Mouse (Mus musculus): ENCODE results near the gene Hoxa7.
A peak's percentile ranks its signal among the peaks of the same experiment; 100 is the strongest.

Gene Hoxa7

GRCm38 (mm10) chr6:52226569-52227257, 5.1 kb upstream of the Hoxa7 start:
- DNase-seq (ENCODE audit: low read depth, low spot score) = no peak

- peak; percentile 90 for DNase-seq (ENCODE audit: low read depth, low spot score)
Measured at GRCm38 (mm10) chr6:52225612-52226568, 4.2 kb upstream of the Hoxa7 start.

GRCm38 (mm10) chr6:52224895-52225611, 3.4 kb upstream of the Hoxa7 start:
- no peak for DNase-seq (ENCODE audit: low read depth, low spot score)

- no peak for DNase-seq (ENCODE audit: low read depth, low spot score)
Measured at GRCm38 (mm10) chr6:52223939-52224760, 2.5 kb upstream of the Hoxa7 start.

- DNase-seq (ENCODE audit: low read depth, low spot score) = no peak
Measured at GRCm38 (mm10) chr6:52222729-52223128, 1.1 kb upstream of the Hoxa7 start.

GRCm38 (mm10) chr6:52221993-52222685, 485 bp upstream of the Hoxa7 start:
- no peak for DNase-seq (ENCODE audit: low read depth, low spot score)

GRCm38 (mm10) chr6:52220865-52221310, 766 bp downstream of the Hoxa7 start:
- DNase-seq (ENCODE audit: low read depth, low spot score) = no peak

GRCm38 (mm10) chr6:52220003-52220864, 1.4 kb downstream of the Hoxa7 start:
- no peak for DNase-seq (ENCODE audit: low read depth, low spot score)

GRCm38 (mm10) chr6:52219234-52219942, 2.3 kb downstream of the Hoxa7 start:
- no peak for DNase-seq (ENCODE audit: low read depth, low spot score)

GRCm38 (mm10) chr6:52218643-52219215, 2.9 kb downstream of the Hoxa7 start:
- DNase-seq (ENCODE audit: low read depth, low spot score) = no peak

- no peak for DNase-seq (ENCODE audit: low read depth, low spot score)
Measured at GRCm38 (mm10) chr6:52217895-52218642, 3.6 kb downstream of the Hoxa7 start.

- DNase-seq (ENCODE audit: low read depth, low spot score) = peak; percentile 94
Measured at GRCm38 (mm10) chr6:52217459-52217768, 4.2 kb downstream of the Hoxa7 start.

GRCm38 (mm10) chr6:52216691-52217458, 4.8 kb downstream of the Hoxa7 start:
- DNase-seq (ENCODE audit: low read depth, low spot score) = no peak

GRCm38 (mm10) chr6:52215771-52216535, 5.7 kb downstream of the Hoxa7 start:
- DNase-seq (ENCODE audit: low read depth, low spot score) = no peak

GRCm38 (mm10) chr6:52215070-52215469, 6.6 kb downstream of the Hoxa7 start:
- no peak for DNase-seq (ENCODE audit: low read depth, low spot score)

GRCm38 (mm10) chr6:52214271-52214670, 7.4 kb downstream of the Hoxa7 start:
- DNase-seq (ENCODE audit: low read depth, low spot score) = no peak

Measured in mesoderm, embryonic 11.5 days (tissue).